Mouse (Mus musculus) intestine, postnatal 0 days (tissue): ENCODE data around the gene Krt42. TPM values are rescaled to one million over a fixed set of nuclear protein-coding genes. Genes with fewer than 3 reads are reported as not detected.
A peak's percentile ranks its signal among the peaks of the same experiment; 100 is the strongest.
"Not testable (repeated sequence)": the region's sequence is repeated elsewhere in the genome, so short reads cannot be mapped to it uniquely, and the experiment has no call there.

ENCODE experiments used
- ATAC-seq: fragments of 200-750 bp; cut with Nextera tagmentation; 2 replicates; pipeline ENCODE4 v1.8.0; 2017; ENCODE audit warnings: mild to moderate bottlenecking, moderate TSS enrichment, moderate library complexity
- H3K27ac ChIP-seq: fragments of 300-500 bp; sonication (generic); 2 replicates; pipeline ENCODE4 v1.5.1; 2014; ENCODE audit warnings: mild to moderate bottlenecking, low read depth, low read length, moderate library complexity
- H3K27me3 ChIP-seq: fragments of 300-500 bp; sonication (generic); replicated peaks from 2 replicates; pipeline ENCODE4 v1.6.1; 2014; ENCODE audit warnings: low read length, mixed read lengths; ENCODE audit not compliant: control insufficient read depth, insufficient read depth
- H3K36me3 ChIP-seq: fragments of 300-500 bp; sonication (generic); 2 replicates; pipeline ENCODE4 v1.6.1; 2014; ENCODE audit warnings: mild to moderate bottlenecking, moderate library complexity; ENCODE audit not compliant: control insufficient read depth, insufficient read depth
- H3K4me1 ChIP-seq: fragments of 300-500 bp; sonication (generic); replicated peaks from 2 replicates; pipeline ENCODE4 v1.6.1; 2014; ENCODE audit warnings: antibody characterized with exemption, low read length, mixed read lengths; ENCODE audit not compliant: control insufficient read depth, insufficient read depth
- H3K4me2 ChIP-seq: fragments of 300-500 bp; sonication (generic); replicated peaks from 2 replicates; pipeline ENCODE4 v1.6.1; 2014; ENCODE audit warnings: low read depth, mild to moderate bottlenecking, moderate library complexity
- H3K4me3 ChIP-seq: fragments of 300-500 bp; sonication (generic); 2 replicates; pipeline ENCODE4 v1.5.1; 2014; ENCODE audit warnings: low read depth, low read length
- H3K9ac ChIP-seq: fragments of 300-500 bp; sonication (generic); 2 replicates; pipeline ENCODE4 v1.6.1; 2014; ENCODE audit warnings: mild to moderate bottlenecking, low read depth, low read length
- H3K9me3 ChIP-seq: fragments of 300-500 bp; sonication (generic); 2 replicates; pipeline ENCODE4 v1.6.1; 2016; ENCODE audit warnings: mixed run types; ENCODE audit not compliant: control insufficient read depth
- CTCF ChIP-seq: sonication (generic); IDR thresholded peaks from 2 replicates; pipeline ENCODE4 v1.5.1; 2016; ENCODE audit warnings: low read depth, mild to moderate bottlenecking, control low read depth, antibody characterized with exemption, moderate library complexity
- WGBS: fragments of 180-500 bp; shearing (Covaris S2); extraction: QIAGEN DNeasy Blood & Tissue Kit; methylation state at CpG from one replicate; pipeline ENCODE4 v1.1.7; 2014; 5-methylcytosine and 5-hydroxymethylcytosine counted together
- polyA plus RNA-seq: library from polyadenylated mRNA; unstranded; fragments of >200 nt; fragmentation: Nextera tagmentation; extraction: Ambion mirVana; gene quantifications from 2 replicates; pipeline ENCODE4 v1.2.1, GENCODE M21; 2015

The Krt42 gene
- polyA plus RNA-seq, 1 experiment from 2014 or later = 0.12 TPM

- H3K4me3 ChIP-seq = no peak overlapping the region
- 90% methylated on average over 6 of the region's 6 CpGs for WGBS
- no peak for ATAC-seq
- H3K4me2 ChIP-seq = no peak overlapping the region
- TF ChIP-seq CTCF = no peak
- no peaks in the 10 kb centered on the region for H3K9me3 ChIP-seq
- no peaks in the 10 kb centered on the region for H3K36me3 ChIP-seq
- no peaks in the 10 kb centered on the region for H3K4me1 ChIP-seq
- H3K27me3 ChIP-seq = 0 out of 2 replicates have a peak, but pooled peaks cover 4% of the 10 kb centered on the region
- no peak overlapping the region for H3K27ac ChIP-seq
- no peak overlapping the region for H3K9ac ChIP-seq
Measured at GRCm38 (mm10) chr11:100255514-100255913, 14.2 kb downstream of the Krt42 start.

GRCm38 (mm10) chr11:100254360-100255090, 15.1 kb downstream of the Krt42 start:
- WGBS = 55% methylated on average over 5 of the region's 5 CpGs
- Histone ChIP-seq H3K36me3 (no peaks in the 10 kb centered on the region), H3K9ac (no peak overlapping the region), H3K9me3 (no peaks in the 10 kb centered on the region), H3K4me1 (no peaks in the 10 kb centered on the region), H3K4me3 (no peak overlapping the region), H3K27ac (no peak overlapping the region), H3K4me2 (no peak overlapping the region), H3K27me3 (0 out of 2 replicates have a peak, but pooled peaks cover 4% of the 10 kb centered on the region)
- TF ChIP-seq CTCF = no peak
- 0 out of 2 replicates have a peak, but pooled peaks have one; percentile 22 for ATAC-seq

GRCm38 (mm10) chr11:100248852-100249465, 20.7 kb downstream of the Krt42 start, which contains the start of gene Krt16:
Krt16 (minus strand) TSS chr11:100248902.
- no peaks in the 10 kb centered on the region for H3K27me3 ChIP-seq
- H3K4me2 ChIP-seq = no peak within 1 kb of the TSS
- H3K9me3 ChIP-seq = no peaks in the 10 kb centered on the region
- H3K9ac ChIP-seq = no peak within 1 kb of the TSS
- no peak within 1 kb of the TSS for H3K27ac ChIP-seq
- no peaks in the 10 kb centered on the region for H3K36me3 ChIP-seq
- WGBS = 82% methylated on average over 7 of the region's 7 CpGs
- no peak for TF ChIP-seq CTCF
- H3K4me3 ChIP-seq = no peak within 1 kb of the TSS
- ATAC-seq = no peak
- no peaks in the 10 kb centered on the region for H3K4me1 ChIP-seq

GRCm38 (mm10) chr11:100246471-100246870, 23.2 kb downstream of the Krt42 start:
- not testable (repeated sequence) for H3K27ac ChIP-seq, H3K4me3 ChIP-seq, H3K9me3 ChIP-seq, H3K4me2 ChIP-seq, ATAC-seq, H3K36me3 ChIP-seq, H3K27me3 ChIP-seq, H3K9ac ChIP-seq, H3K4me1 ChIP-seq
- TF ChIP-seq CTCF = peak; percentile 20; the same call in 1 of the 2 replicates
- 59% methylated on average over 7 of the region's 7 CpGs for WGBS

GRCm38 (mm10) chr11:100240272-100240671, 29.4 kb downstream of the Krt42 start:
- not testable (repeated sequence) for ATAC-seq, H3K9me3 ChIP-seq, H3K27ac ChIP-seq, H3K4me2 ChIP-seq, H3K9ac ChIP-seq, H3K36me3 ChIP-seq, H3K27me3 ChIP-seq, H3K4me1 ChIP-seq, H3K4me3 ChIP-seq
- 87% methylated on average over 4 of the region's 4 CpGs for WGBS

- ATAC-seq = no peak
- no peak for TF ChIP-seq CTCF
Measured at GRCm38 (mm10) chr11:100221741-100222140, 47.9 kb downstream of the Krt42 start.

More at GRCm38 (mm10) chr11:100221741-100222140, 47.9 kb downstream of the Krt42 start:
- Histone ChIP-seq H3K27me3 (no peaks in the 10 kb centered on the region), H3K4me1 (no peaks in the 10 kb centered on the region; the same call in 1 of the 2 replicates), H3K27ac (no peak overlapping the region), H3K4me3 (no peak overlapping the region), H3K4me2 (no peak overlapping the region), H3K9me3 (peaks cover 6% of the 10 kb centered on the region; the same call in 1 of the 2 replicates), H3K9ac (no peak overlapping the region), H3K36me3 (no peaks in the 10 kb centered on the region)
- WGBS = 47% methylated on average over 8 of the region's 8 CpGs
